Mouse (Mus musculus): ENCODE results near the gene Acta1. TPM values are rescaled to one million over a fixed set of nuclear protein-coding genes. Genes with fewer than 3 reads are reported as not detected.
A peak's percentile ranks its signal among the peaks of the same experiment; 100 is the strongest.

Gene Acta1
- polyA plus RNA-seq, 1 experiment from 2014 or later = 9.0 TPM

DNA sequence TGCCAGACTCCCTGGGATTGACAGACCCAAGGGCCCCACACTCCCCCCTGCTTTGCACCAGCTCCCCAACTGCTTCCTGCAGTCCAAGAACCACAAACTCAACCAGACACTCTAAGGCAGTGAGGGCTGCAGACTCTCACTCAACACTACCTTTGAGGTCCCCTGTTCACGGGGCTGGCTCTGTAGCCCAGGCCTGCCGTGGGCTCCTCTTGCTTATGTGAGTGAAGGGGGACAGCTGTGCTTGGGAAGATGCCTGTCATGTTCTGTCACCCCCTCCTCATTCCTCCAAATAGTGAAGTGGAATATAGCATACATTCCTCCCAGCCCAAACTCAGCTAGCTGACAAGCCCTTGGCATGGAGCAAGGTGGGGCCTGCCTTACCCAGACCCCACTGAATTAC is 12.1 kb downstream of the Acta1 start:
- H3K4me1 ChIP-seq = 0 out of 2 replicates have a peak, but pooled peaks cover 4% of the 10 kb centered on the region
- no peaks in the 10 kb centered on the region for H3K36me3 ChIP-seq
- H3K4me3 ChIP-seq = no peak overlapping the region
- H3K9ac ChIP-seq = no peak overlapping the region
- H3K4me2 ChIP-seq = no peak overlapping the region
- no peaks in the 10 kb centered on the region for H3K9me3 ChIP-seq
- H3K27me3 ChIP-seq = peaks cover 15% of the 10 kb centered on the region; the same call in 1 of the 2 replicates
- H3K27ac ChIP-seq = no peak overlapping the region
- no peak for ATAC-seq (ENCODE audit: borderline replicate concordance, extremely low read depth, low FRiP score, low TSS enrichment)
- WGBS = 30% methylated on average over 2 of the region's 2 CpGs

DNA sequence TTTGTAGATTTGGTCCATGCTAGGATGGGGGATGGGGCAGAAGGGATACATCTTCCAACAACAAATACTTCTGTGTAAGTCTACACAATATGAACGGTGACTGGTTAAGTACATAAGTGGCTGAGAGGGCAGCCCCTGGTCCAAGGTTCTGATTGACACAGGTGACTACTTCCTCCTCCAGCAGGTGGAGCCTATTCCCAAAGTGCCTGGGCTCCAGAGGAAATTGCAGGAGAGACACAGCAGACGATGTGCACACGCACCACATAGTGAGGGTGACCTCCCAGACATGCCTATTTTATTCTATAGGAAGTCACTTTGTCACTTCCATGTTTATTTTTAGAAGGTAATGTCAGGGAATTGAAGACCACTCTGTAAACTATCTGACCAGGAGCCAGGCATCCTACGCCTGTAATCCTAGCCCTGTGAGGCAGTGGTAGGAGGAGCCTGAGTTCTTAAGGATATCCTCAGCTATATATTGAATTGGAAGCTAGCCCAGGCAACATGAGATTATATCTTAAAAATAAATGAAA is 13.7 kb downstream of the Acta1 start:
- WGBS = 25% methylated on average over 4 of the region's 4 CpGs
- no peak for ATAC-seq (ENCODE audit: borderline replicate concordance, extremely low read depth, low FRiP score, low TSS enrichment)

DNA sequence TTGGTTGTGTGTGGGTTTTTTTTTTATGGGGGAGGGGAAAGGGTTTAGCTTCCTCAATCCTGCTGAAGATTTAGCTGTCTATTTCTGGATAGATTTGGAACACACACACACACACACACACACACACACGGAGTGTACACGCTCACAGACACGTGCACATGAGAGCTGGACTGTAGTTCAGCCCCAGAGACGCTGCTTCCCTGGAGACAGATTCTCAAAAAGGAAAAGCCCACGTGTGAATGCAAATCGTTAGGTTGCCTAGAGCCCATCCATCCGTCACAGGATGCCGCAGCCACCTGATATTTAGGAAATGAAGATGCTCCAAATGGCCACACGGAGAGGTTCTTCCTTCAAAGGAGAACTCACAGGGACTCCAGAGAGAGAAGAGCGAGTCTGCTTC is 14.3 kb downstream of the Acta1 start:
- 58% methylated on average over 10 of the region's 10 CpGs for WGBS

More for the DNA sequence above, 13.7 kb downstream of the Acta1 start:
- Histone ChIP-seq H3K27me3 (peaks cover 8% of the 10 kb centered on the region; the same call in 1 of the 2 replicates), H3K27ac (no peak overlapping the region), H3K9me3 (no peaks in the 10 kb centered on the region), H3K4me1 (0 out of 2 replicates have a peak, but pooled peaks cover 4% of the 10 kb centered on the region), H3K4me2 (no peak overlapping the region), H3K9ac (no peak overlapping the region), H3K36me3 (no peaks in the 10 kb centered on the region), H3K4me3 (no peak overlapping the region)

DNA sequence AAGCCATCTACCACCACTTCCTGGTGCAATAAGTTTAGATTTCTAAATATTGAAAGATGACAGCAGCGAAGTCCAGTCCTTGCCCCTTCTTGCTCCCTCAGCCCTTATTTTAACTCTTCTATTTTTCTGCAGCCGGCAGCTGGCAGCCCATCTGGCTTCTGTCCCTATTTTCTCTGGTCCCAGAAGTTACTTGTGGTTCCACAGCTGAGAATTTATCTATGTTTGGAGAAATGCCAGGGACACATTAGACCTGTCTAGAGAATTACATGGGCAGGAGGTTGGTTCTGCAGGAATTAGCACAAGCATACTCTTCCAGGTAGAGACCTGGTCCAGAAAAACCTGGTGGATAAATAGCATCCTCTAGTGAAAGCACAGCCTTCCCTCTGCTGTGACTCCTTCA is 16.7 kb downstream of the Acta1 start:
- no peak for ATAC-seq (ENCODE audit: borderline replicate concordance, extremely low read depth, low FRiP score, low TSS enrichment)

More for the DNA sequence above, 14.3 kb downstream of the Acta1 start:
- no peak for ATAC-seq (ENCODE audit: borderline replicate concordance, extremely low read depth, low FRiP score, low TSS enrichment)
- H3K4me1 ChIP-seq = 0 out of 2 replicates have a peak, but pooled peaks cover 4% of the 10 kb centered on the region
- no peaks in the 10 kb centered on the region for H3K36me3 ChIP-seq
- H3K27ac ChIP-seq = no peak overlapping the region
- H3K9ac ChIP-seq = no peak overlapping the region
- no peak overlapping the region for H3K4me2 ChIP-seq
- H3K9me3 ChIP-seq = no peaks in the 10 kb centered on the region
- H3K27me3 ChIP-seq = peaks cover 5% of the 10 kb centered on the region; the same call in 1 of the 2 replicates
- H3K4me3 ChIP-seq = no peak overlapping the region

DNA sequence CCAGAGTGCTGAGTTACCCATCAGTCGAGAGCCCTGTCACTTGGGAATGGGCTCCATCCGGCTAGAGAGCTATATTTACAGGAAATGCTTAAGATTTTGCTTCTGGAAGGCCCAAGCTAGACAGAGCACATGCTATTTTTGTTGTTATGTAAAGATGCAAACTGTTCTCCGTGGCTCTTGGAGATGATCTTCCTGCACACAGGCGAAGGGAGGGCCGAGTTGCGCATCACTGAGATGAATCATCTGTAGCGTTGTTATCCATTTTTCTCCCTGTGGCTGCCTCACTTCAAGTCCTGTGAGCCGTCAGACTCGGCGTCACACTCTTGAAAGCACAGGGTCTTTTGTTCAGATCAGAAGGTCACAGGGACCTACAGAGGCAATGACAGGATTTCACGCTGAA is 20.2 kb downstream of the Acta1 start:
- Histone ChIP-seq H3K4me2 (no peak overlapping the region), H3K36me3 (no peaks in the 10 kb centered on the region), H3K9me3 (no peaks in the 10 kb centered on the region), H3K9ac (no peak overlapping the region), H3K4me3 (no peak overlapping the region), H3K4me1 (no peaks in the 10 kb centered on the region), H3K27ac (no peak overlapping the region), H3K27me3 (no peaks in the 10 kb centered on the region)
- 71% methylated on average over 11 of the region's 11 CpGs for WGBS
- no peak for ATAC-seq (ENCODE audit: borderline replicate concordance, extremely low read depth, low FRiP score, low TSS enrichment)

More for the DNA sequence above, 16.7 kb downstream of the Acta1 start:
- H3K4me3 ChIP-seq = no peak overlapping the region
- no peak overlapping the region for H3K4me2 ChIP-seq
- WGBS = 40% methylated on average over 2 of the region's 2 CpGs
- H3K9me3 ChIP-seq = no peaks in the 10 kb centered on the region
- no peaks in the 10 kb centered on the region for H3K27me3 ChIP-seq
- H3K36me3 ChIP-seq = no peaks in the 10 kb centered on the region
- no peaks in the 10 kb centered on the region for H3K4me1 ChIP-seq
- no peak overlapping the region for H3K9ac ChIP-seq
- no peak overlapping the region for H3K27ac ChIP-seq

DNA sequence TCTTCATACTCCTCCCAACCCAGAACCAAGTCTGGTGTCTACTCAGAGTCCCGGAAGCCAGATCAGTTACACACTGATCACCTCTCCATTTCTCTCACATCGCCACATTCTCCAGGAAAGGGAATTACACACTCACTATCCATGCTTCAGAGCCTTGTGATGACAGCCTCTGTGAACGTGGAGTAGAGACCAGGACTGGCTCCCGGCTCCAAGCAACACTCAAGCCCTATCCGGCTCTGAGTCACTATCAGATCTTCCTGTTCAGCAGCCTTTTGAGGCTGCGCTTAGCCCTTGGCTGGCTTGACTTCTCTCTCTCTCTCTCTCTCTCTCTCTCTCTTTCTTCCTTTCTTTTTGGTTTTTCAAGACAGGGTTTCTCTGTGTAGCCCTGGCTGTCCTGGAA is 21.2 kb downstream of the Acta1 start:
- no peak overlapping the region for H3K4me3 ChIP-seq
- no peak for ATAC-seq (ENCODE audit: borderline replicate concordance, extremely low read depth, low FRiP score, low TSS enrichment)
- 66% methylated on average over 6 of the region's 6 CpGs for WGBS

DNA sequence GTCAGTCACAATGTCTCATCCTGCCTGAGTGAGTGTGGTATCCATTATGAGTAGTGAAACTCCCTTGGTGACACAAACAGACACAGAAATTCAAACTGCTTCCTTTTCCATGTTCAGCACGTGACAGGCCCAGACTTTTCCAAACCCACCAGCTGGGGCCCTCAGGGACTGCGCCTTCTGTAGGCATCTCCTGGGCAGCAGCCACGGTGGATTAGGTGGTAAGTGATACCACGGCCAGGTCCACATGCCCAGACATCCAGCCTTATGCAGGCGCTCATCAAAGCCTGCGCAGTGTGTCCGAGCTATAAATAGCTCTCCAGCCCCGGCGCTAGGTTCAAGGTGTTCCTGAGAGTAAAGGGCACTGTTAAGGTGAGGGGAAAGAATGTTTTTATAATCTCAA is 22.5 kb downstream of the Acta1 start:
- no peak overlapping the region for H3K27ac ChIP-seq
- no peak for ATAC-seq (ENCODE audit: borderline replicate concordance, extremely low read depth, low FRiP score, low TSS enrichment)
- no peaks in the 10 kb centered on the region for H3K9me3 ChIP-seq
- no peaks in the 10 kb centered on the region for H3K36me3 ChIP-seq
- H3K9ac ChIP-seq = no peak overlapping the region
- no peaks in the 10 kb centered on the region for H3K4me1 ChIP-seq
- no peak overlapping the region for H3K4me2 ChIP-seq
- H3K27me3 ChIP-seq = no peaks in the 10 kb centered on the region
- H3K4me3 ChIP-seq = no peak overlapping the region
- 66% methylated on average over 9 of the region's 9 CpGs for WGBS

More for the DNA sequence above, 21.2 kb downstream of the Acta1 start:
- H3K9me3 ChIP-seq = no peaks in the 10 kb centered on the region
- H3K4me2 ChIP-seq = no peak overlapping the region
- H3K9ac ChIP-seq = no peak overlapping the region
- no peaks in the 10 kb centered on the region for H3K4me1 ChIP-seq
- no peak overlapping the region for H3K27ac ChIP-seq
- no peaks in the 10 kb centered on the region for H3K36me3 ChIP-seq
- H3K27me3 ChIP-seq = no peaks in the 10 kb centered on the region

DNA sequence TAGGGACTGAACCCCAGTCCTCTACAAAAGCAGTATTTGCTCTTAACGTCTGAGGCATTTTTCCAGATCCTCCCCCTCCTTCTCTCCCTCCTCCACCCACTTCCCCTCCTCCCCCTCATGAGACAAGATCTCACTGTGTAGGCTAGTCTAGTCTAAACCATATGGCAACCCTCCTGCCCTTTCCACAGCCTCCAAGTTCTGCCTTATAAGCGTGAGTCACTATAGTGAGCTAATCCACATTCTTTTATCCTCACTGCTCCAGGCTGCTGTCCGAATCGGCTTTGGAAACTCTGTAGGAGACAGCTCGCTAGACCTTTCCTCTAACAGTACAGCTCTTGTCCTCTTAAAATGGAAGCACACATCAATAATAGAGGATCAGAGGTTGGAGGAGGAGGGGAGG is 27.6 kb downstream of the Acta1 start:
- H3K9me3 ChIP-seq = no peaks in the 10 kb centered on the region
- H3K4me2 ChIP-seq = no peak overlapping the region
- no peak for ATAC-seq (ENCODE audit: borderline replicate concordance, extremely low read depth, low FRiP score, low TSS enrichment)
- 27% methylated on average over 5 of the region's 5 CpGs for WGBS
- H3K27ac ChIP-seq = no peak overlapping the region
- no peaks in the 10 kb centered on the region for H3K36me3 ChIP-seq
- no peak overlapping the region for H3K9ac ChIP-seq
- H3K4me1 ChIP-seq = no peaks in the 10 kb centered on the region
- H3K4me3 ChIP-seq = no peak overlapping the region
- peaks cover 31% of the 10 kb centered on the region for H3K27me3 ChIP-seq

DNA sequence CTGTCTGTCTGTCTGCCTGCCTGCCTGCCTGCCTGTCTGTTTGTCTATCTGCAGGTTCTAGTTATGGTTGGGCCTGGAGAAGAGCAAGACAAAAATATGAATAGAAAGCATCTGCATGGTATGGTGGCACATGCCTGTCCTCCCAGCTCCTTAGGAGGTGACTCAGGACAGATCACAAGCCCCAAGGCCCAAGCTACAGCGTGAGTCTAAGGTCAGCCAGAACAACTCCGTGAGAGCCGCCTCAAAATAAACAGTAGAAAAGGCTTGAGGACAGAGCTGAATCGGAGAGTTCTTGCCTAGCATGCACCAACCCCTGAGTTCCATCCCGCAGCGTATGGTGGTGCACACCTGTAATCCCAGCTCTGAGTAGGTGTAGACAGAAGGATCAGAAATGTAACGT is 28.8 kb downstream of the Acta1 start:
- Histone ChIP-seq H3K4me2 (no peak overlapping the region), H3K27ac (no peak overlapping the region), H3K4me1 (no peaks in the 10 kb centered on the region), H3K27me3 (peaks cover 38% of the 10 kb centered on the region), H3K36me3 (no peaks in the 10 kb centered on the region), H3K9ac (no peak overlapping the region), H3K4me3 (no peak overlapping the region), H3K9me3 (no peaks in the 10 kb centered on the region)
- WGBS = 50% methylated on average over 7 of the region's 7 CpGs
- ATAC-seq (ENCODE audit: borderline replicate concordance, extremely low read depth, low FRiP score, low TSS enrichment) = no peak

DNA sequence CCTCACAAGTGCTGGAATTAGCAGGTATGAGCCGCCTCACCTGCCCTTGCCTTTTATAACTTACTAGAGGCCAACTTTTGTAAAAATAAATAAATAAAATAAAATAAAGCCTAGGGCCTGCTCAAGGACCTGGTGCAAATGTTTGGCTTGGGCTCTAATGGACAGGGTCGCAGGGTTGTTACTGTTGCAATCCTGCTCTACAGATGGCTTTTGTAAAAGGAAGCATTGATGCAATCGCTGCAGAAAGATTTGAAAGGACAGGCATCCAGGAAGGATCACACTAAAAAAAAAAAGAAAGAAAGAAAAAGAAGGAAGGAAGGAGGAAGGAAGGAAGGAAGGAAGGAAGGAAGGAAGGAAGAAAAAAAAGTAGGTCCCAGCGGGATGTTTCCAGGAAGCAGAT is 34.2 kb downstream of the Acta1 start:
- Histone ChIP-seq H3K4me3 (peak overlapping the region; percentile 77), H3K9me3 (no peaks in the 10 kb centered on the region), H3K27me3 (peaks cover 50% of the 10 kb centered on the region), H3K36me3 (no peaks in the 10 kb centered on the region), H3K27ac (no peak overlapping the region), H3K9ac (0 out of 2 replicates have a peak overlapping the region, but pooled peaks have one; percentile 42), H3K4me1 (peaks cover 14% of the 10 kb centered on the region; the same call in 1 of the 2 replicates), H3K4me2 (peak overlapping the region; percentile 93)
- no peak for ATAC-seq (ENCODE audit: borderline replicate concordance, extremely low read depth, low FRiP score, low TSS enrichment)
- WGBS = 60% methylated on average over 4 of the region's 4 CpGs

DNA sequence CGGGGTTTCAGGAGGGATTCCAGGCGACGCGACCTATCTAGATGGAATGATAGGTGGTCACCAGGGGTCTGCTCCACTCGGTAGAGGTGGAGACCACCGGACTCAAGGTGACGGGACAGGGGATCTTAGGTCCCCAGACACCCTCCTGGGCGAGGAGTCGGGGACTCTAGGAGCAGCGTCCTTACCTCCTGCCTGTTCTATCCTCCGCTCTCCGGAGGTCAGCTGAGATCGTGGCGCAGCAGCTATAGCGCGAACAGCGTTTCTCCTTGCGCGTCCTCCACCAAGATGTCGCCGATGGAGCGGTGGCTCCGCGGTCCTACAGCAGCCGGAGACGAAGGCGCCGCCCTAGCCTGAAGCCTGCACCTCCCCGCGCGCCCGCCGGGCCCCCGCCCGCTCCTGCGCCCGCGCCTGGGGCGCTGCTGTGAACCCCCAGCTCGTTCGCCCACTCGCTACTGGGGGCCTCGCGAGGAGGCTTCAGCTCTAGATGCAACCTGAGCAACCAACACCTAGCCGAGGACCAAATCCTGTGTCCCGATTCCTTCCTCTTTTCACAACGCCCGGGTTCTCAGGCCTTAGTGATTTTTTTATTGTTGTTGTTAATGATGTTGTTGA is 34.8 kb downstream of the Acta1 start, which contains the start of gene Ccsap:
Gene Ccsap (minus strand): TSS at position 562 of the 612 bp plus-strand sequence.
- Histone ChIP-seq H3K27me3 (peaks cover 46% of the 10 kb centered on the region), H3K9ac (peak within 1 kb of the TSS; percentile 60), H3K27ac (peak within 1 kb of the TSS; percentile 38), H3K9me3 (no peaks in the 10 kb centered on the region), H3K36me3 (no peaks in the 10 kb centered on the region), H3K4me3 (peak within 1 kb of the TSS; percentile 77), H3K4me1 (peaks cover 14% of the 10 kb centered on the region; the same call in 1 of the 2 replicates), H3K4me2 (peak within 1 kb of the TSS; percentile 93)
- peak; percentile 31; the same call in 1 of the 2 replicates for ATAC-seq (ENCODE audit: borderline replicate concordance, extremely low read depth, low FRiP score, low TSS enrichment)
- 1% methylated on average over 48 of the region's 48 CpGs for WGBS

DNA sequence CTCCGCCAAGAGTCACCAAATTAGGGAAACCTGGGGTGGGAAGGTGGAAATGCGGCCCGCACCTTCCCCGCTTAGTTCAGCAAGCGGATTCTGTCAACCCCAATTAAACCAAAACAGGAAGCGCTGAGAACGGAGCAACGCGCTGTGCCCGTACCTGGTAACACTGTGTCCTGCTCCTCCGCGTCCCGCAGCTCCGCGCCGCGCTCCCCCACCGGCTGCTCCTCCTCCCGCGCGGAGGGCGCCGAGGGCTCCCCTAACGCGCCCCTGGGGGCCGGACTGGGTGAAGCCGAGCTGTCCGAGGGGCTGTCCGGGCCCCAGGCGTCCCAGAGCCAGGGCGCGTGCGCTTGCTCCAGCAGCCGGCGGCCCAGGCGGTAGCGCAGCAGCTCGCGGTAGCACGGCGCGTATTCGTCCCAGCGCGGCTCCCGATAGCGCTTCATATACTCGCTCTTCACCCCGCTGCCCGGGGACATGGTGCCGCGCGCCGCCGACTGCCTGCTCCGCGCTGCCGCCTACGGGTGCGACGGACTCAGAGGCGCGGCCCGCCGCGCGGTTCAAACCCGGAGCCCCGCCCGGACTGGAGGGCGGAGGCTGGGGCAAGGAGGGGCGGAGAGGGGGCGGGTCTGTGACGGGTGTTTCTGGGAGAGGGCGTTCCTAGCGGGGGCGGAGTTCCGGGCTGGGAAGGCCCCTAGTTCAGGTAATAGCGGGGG is 35.5 kb downstream of the Acta1 start:
- WGBS = 1% methylated on average over 77 of the region's 79 CpGs
- H3K4me2 ChIP-seq = peak overlapping the region; percentile 93
- H3K27me3 ChIP-seq = peaks cover 42% of the 10 kb centered on the region
- H3K36me3 ChIP-seq = no peaks in the 10 kb centered on the region
- peak overlapping the region; percentile 38 for H3K27ac ChIP-seq
- H3K4me1 ChIP-seq = peaks cover 14% of the 10 kb centered on the region; the same call in 1 of the 2 replicates
- peak overlapping the region; percentile 77 for H3K4me3 ChIP-seq
- H3K9ac ChIP-seq = peak overlapping the region; percentile 60
- ATAC-seq (ENCODE audit: borderline replicate concordance, extremely low read depth, low FRiP score, low TSS enrichment) = peak; percentile 96
- H3K9me3 ChIP-seq = no peaks in the 10 kb centered on the region
